Mouse (Mus musculus): ENCODE results near the gene Zfp189. TPM values are rescaled to one million over a fixed set of nuclear protein-coding genes. Genes with fewer than 3 reads are reported as not detected.
"Not testable (repeated sequence)": the region's sequence is repeated elsewhere in the genome, so short reads cannot be mapped to it uniquely, and the experiment has no call there.

The Zfp189 gene
- total RNA-seq (2021) = 10 to 100 TPM; 13.6 to 20.3 TPM
- long read RNA-seq, experiment 1, partial matches to known transcripts = 0 of 4 reads
- long read RNA-seq, experiment 1, other reads (novel, unspliced or antisense) = 0 of 4 reads
- long read RNA-seq, experiment 2, transcript Zfp189-202 (3 exons, 2,965 nt) = major isoform, 14 of 15 reads
- long read RNA-seq, experiment 2, partial matches to known transcripts = 0 of 15 reads
- long read RNA-seq, experiment 2, other reads (novel, unspliced or antisense) = 1 of 15 reads

- DNase-seq (ENCODE audit: extremely low spot score in 1 of 2, low spot score in 2 of 2) = peak; percentile 91 to 94
- Histone ChIP-seq H3K4me3 (peak within 1 kb of the TSS; percentile 93), H3K27ac (peak within 1 kb of the TSS; percentile 89)
- intact Hi-C loops (cut with DNase I) = loop anchor here (1.0 to 10.0 kb wide), 2 partner anchors 112 to 1046 kb away; partner anchors contain the start of genes Rnf20 and Tex10
- no peak for TF ChIP-seq CTCF (IDR thresholded peaks at IDR 0.05)
These were observed at the start of gene Zfp189, which contains the start of gene Mrpl50 for GRCm38 (mm10) chr4:49520572-49521340. TSS of gene Zfp189 (plus strand) at chr4:49521176. TSS of gene Mrpl50 (minus strand) at chr4:49521093.

- DNase-seq (ENCODE audit: extremely low spot score in 1 of 2, low spot score in 2 of 2) = no peak
- TF ChIP-seq CTCF (IDR thresholded peaks at IDR 0.05) = no peak
- no peak within 1 kb of the TSS for H3K27ac ChIP-seq
- intact Hi-C loops (cut with DNase I) = no loop called here
- no peak within 1 kb of the TSS for H3K4me3 ChIP-seq
These were observed 47.4 kb upstream of the Zfp189 start, which contains the start of gene Acnat1 for GRCm38 (mm10) chr4:49473435-49474100. TSS of gene Acnat1 (minus strand) at chr4:49473912.

GRCm38 (mm10) chr4:49474583-49474982 lies 46.4 kb upstream of the Zfp189 start:
- no peak for TF ChIP-seq CTCF (IDR thresholded peaks at IDR 0.05)
- Histone ChIP-seq H3K27ac (no peak overlapping the region), H3K4me3 (no peak overlapping the region)
- intact Hi-C loops (cut with DNase I) = no loop called here
- DNase-seq (ENCODE audit: extremely low spot score in 1 of 2, low spot score in 2 of 2) = no peak

GRCm38 (mm10) chr4:49478118-49478877 lies 42.7 kb upstream of the Zfp189 start:
- DNase-seq (ENCODE audit: extremely low spot score in 1 of 2, low spot score in 2 of 2) = no peak
- no peak for TF ChIP-seq CTCF (IDR thresholded peaks at IDR 0.05)
- H3K4me3 ChIP-seq = no peak overlapping the region
- intact Hi-C loops (cut with DNase I) = no loop called here
- no peak overlapping the region for H3K27ac ChIP-seq

DNA sequence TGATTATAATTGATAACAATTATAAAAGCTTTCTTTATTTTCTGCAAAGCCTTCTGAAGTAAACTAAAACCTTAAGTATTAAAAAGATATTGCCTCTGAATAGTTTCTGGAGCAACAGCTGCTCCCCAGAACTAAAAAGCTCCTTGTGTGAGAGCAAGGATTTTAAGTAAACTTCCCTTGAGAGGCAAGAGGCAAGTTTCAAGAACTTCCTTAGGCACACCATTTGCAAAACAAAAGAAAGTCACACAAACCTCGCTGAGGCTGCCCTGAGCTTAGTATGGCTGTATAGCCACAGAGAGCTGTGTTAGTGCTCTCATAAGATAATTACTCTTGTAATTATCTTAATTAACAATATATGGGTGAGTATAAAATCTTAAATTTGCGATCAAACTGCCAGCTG lies 41.9 kb upstream of the Zfp189 start:
- intact Hi-C loops (cut with DNase I); H3K4me3 ChIP-seq; H3K27ac ChIP-seq; DNase-seq (ENCODE audit: extremely low spot score in 1 of 2, low spot score in 2 of 2): not testable (repeated sequence)

DNA sequence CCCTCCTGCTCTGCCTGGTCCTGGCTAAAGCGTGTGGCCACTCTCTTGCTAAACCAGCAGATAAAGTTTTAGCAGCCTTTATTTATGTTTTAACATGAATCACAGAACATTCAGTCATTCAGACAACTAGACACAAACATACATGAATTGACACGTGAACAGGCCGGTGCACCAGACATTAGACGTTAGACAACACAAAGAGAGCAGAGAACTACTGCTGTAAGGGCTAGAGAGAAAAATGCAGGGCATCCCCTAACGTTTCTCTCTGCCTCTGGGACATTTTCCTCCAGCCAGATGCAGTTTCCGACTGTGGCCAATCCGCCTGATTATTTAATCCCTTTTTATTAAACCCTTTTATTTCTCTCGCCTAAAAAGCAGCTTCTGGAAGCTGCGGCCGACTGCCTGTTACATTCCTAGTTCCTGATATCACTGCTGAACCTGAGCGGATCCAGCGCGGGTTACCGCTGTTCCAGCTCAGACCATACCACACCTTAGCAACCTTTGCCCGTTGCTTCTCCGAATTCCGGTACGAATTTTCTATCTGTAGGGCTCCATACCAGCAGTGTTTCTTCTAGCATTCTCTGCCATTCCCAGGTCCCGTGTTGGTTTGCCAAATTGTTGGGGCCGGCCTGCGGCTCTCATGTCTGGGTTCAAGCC lies 40.7 kb upstream of the Zfp189 start:
- intact Hi-C loops (cut with DNase I) = no loop called here
- DNase-seq (ENCODE audit: extremely low spot score in 1 of 2, low spot score in 2 of 2) = no peak
- H3K4me3 ChIP-seq = no peak overlapping the region
- H3K27ac ChIP-seq = no peak overlapping the region
- no peak for TF ChIP-seq CTCF (IDR thresholded peaks at IDR 0.05)

DNA sequence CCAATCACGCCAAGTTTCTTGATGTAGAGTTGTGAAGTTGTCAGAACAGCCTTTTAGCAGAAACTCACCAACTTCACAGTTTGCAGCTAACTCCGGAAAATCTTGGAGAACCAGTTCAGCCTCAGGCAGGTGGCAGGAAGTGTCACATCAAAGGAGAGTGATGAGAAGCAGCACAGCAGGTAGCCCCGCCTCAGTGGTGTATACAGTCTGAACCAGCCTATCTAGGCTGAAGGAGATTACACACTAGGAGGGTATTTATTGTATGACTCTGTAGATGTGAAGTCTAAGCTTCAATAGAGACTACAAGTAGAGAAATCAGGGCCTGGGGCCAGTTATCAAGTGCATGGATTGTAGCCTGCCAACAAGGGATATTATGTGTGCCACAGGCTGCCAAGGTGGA lies 40.1 kb upstream of the Zfp189 start:
- no peak for DNase-seq (ENCODE audit: extremely low spot score in 1 of 2, low spot score in 2 of 2)
- Histone ChIP-seq H3K4me3 (no peak overlapping the region), H3K27ac (no peak overlapping the region)
- no peak for TF ChIP-seq CTCF (IDR thresholded peaks at IDR 0.05)
- intact Hi-C loops (cut with DNase I) = no loop called here

GRCm38 (mm10) chr4:49485442-49485841 lies 35.5 kb upstream of the Zfp189 start:
- intact Hi-C loops (cut with DNase I) = no loop called here
- TF ChIP-seq CTCF (IDR thresholded peaks at IDR 0.05) = no peak
- no peak for DNase-seq (ENCODE audit: extremely low spot score in 1 of 2, low spot score in 2 of 2)

GRCm38 (mm10) chr4:49485934-49486650 lies 34.9 kb upstream of the Zfp189 start:
- DNase-seq (ENCODE audit: extremely low spot score in 1 of 2, low spot score in 2 of 2); intact Hi-C loops (cut with DNase I); H3K4me3 ChIP-seq; H3K27ac ChIP-seq: not testable (repeated sequence)

More at GRCm38 (mm10) chr4:49485442-49485841, 35.5 kb upstream of the Zfp189 start:
- no peak overlapping the region for H3K27ac ChIP-seq
- H3K4me3 ChIP-seq = no peak overlapping the region

DNA sequence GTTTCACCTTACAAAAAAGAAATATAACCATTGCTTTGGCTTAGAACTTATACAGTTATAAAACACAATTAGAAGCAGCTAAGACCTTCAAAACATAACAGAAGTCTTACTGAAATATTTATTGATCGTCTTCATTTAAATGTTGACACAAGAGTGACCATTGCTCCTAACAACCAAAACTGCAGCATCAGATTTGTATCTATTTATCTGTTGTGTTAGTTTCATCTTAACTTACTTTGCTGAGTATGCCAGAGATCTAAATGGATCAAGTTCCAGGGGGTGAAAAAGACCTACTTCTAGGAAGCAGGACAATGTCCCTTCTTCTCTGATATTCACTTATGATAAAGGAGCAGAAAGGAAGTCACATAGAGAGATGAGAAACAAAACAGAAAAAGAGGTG lies 17.4 kb upstream of the Zfp189 start:
- no peak overlapping the region for H3K27ac ChIP-seq
- no peak for DNase-seq (ENCODE audit: extremely low spot score in 1 of 2, low spot score in 2 of 2)
- intact Hi-C loops (cut with DNase I) = no loop called here
- H3K4me3 ChIP-seq = no peak overlapping the region
- TF ChIP-seq CTCF (IDR thresholded peaks at IDR 0.05) = no peak

All from left cerebral cortex, adult 2 months (tissue).